Mouse (Mus musculus): ENCODE data around the gene Vstm4. TPM values are rescaled to one million over a fixed set of nuclear protein-coding genes. Genes with fewer than 3 reads are reported as not detected.

Gene Vstm4
- polyA plus RNA-seq (2012; fragmentation: generic; extraction: Trizol), result not detected
- long read RNA-seq, experiment 1, result 0 reads
- long read RNA-seq, experiment 2, result 0 reads

- H3K79me3 ChIP-seq (ENCODE audit: low read depth), result no peaks in the 10 kb centered on the region
- no peak within 1 kb of the TSS for H3ac ChIP-seq (ENCODE audit: control insufficient read depth, insufficient read length, low read depth)
- no peaks in the 10 kb centered on the region for H3K36me3 ChIP-seq (ENCODE audit: control insufficient read depth, insufficient read depth)
- H3K79me2 ChIP-seq (ENCODE audit: control insufficient read depth, insufficient read depth), result no peaks in the 10 kb centered on the region
- H3K4me3 ChIP-seq (ENCODE audit: insufficient read depth, poor library complexity, severe bottlenecking), result no peak within 1 kb of the TSS
- TF ChIP-seq CEBPB (IDR thresholded peaks at IDR 0.05; ENCODE audit: low read depth) (no peak), MYOG (IDR thresholded peaks at IDR 0.05; ENCODE audit: control insufficient read depth, extremely low read depth, insufficient read length) (no peak), CTCF (IDR thresholded peaks at IDR 0.05; ENCODE audit: control insufficient read depth, insufficient read depth, insufficient read length) (no peak), USF1 (IDR thresholded peaks at IDR 0.05; ENCODE audit: low read depth) (no peak), FOSL1 (IDR thresholded peaks at IDR 0.05; ENCODE audit: insufficient read depth, low read length, poor library complexity, severe bottlenecking) (no peak), MAX (IDR thresholded peaks at IDR 0.05) (no peak)
- peaks cover 35% of the 10 kb centered on the region for H3K27me3 ChIP-seq (ENCODE audit: control insufficient read depth, insufficient read depth, insufficient read length)
Measured at GRCm38 (mm10) chr14:32856681-32857328, at the start of gene Vstm4. Gene Vstm4 (plus strand): TSS chr14:32856756.

GRCm38 (mm10) chr14:32810111-32810510, 46.4 kb upstream of the Vstm4 start:
- Histone ChIP-seq H3ac (ENCODE audit: control insufficient read depth, insufficient read length, low read depth) (no peak overlapping the region), H3K4me3 (ENCODE audit: insufficient read depth, poor library complexity, severe bottlenecking) (no peak overlapping the region), H3K36me3 (ENCODE audit: control insufficient read depth, insufficient read depth) (no peaks in the 10 kb centered on the region), H3K27me3 (ENCODE audit: control insufficient read depth, insufficient read depth, insufficient read length) (peaks cover 32% of the 10 kb centered on the region), H3K79me3 (ENCODE audit: low read depth) (no peaks in the 10 kb centered on the region), H3K79me2 (ENCODE audit: control insufficient read depth, insufficient read depth) (no peaks in the 10 kb centered on the region)
- TF ChIP-seq MYOG (IDR thresholded peaks at IDR 0.05; ENCODE audit: control insufficient read depth, extremely low read depth, insufficient read length), result no peak
- no peak for TF ChIP-seq CTCF (IDR thresholded peaks at IDR 0.05; ENCODE audit: control insufficient read depth, insufficient read depth, insufficient read length)
- no peak for TF ChIP-seq CEBPB (IDR thresholded peaks at IDR 0.05; ENCODE audit: low read depth)

DNA sequence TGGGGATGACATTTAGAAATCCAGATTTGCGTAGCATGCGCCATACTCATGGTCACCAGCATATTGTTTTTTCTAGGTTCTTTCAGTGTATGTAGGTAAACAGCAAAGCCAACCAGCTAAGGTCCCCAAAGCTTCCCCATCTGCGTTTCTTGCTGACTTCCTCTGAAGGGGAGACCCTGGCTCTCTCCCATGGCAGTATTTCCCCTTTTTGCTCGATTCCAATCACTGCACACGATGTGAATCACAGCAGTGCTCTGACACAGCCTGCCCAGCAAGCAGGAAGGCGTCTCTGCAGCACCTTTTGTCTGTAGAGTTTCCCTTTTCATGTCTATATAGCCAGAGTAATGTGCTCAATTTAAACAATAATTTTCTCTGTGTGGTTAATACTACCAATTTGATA, 44.1 kb upstream of the Vstm4 start:
- Histone ChIP-seq H3K79me3 (ENCODE audit: low read depth) (no peaks in the 10 kb centered on the region), H3K27me3 (ENCODE audit: control insufficient read depth, insufficient read depth, insufficient read length) (peaks cover 41% of the 10 kb centered on the region), H3K79me2 (ENCODE audit: control insufficient read depth, insufficient read depth) (no peaks in the 10 kb centered on the region), H3K4me3 (ENCODE audit: insufficient read depth, poor library complexity, severe bottlenecking) (no peak overlapping the region), H3ac (ENCODE audit: control insufficient read depth, insufficient read length, low read depth) (no peak overlapping the region), H3K36me3 (ENCODE audit: control insufficient read depth, insufficient read depth) (no peaks in the 10 kb centered on the region)
- TF ChIP-seq MAX (IDR thresholded peaks at IDR 0.05), result no peak
- no peak for TF ChIP-seq MYOG (IDR thresholded peaks at IDR 0.05; ENCODE audit: control insufficient read depth, extremely low read depth, insufficient read length)
- no peak for TF ChIP-seq FOSL1 (IDR thresholded peaks at IDR 0.05; ENCODE audit: insufficient read depth, low read length, poor library complexity, severe bottlenecking)
- no peak for TF ChIP-seq CEBPB (IDR thresholded peaks at IDR 0.05; ENCODE audit: low read depth)
- TF ChIP-seq CTCF (IDR thresholded peaks at IDR 0.05; ENCODE audit: control insufficient read depth, insufficient read depth, insufficient read length), result no peak
- TF ChIP-seq USF1 (IDR thresholded peaks at IDR 0.05; ENCODE audit: low read depth), result no peak

DNA sequence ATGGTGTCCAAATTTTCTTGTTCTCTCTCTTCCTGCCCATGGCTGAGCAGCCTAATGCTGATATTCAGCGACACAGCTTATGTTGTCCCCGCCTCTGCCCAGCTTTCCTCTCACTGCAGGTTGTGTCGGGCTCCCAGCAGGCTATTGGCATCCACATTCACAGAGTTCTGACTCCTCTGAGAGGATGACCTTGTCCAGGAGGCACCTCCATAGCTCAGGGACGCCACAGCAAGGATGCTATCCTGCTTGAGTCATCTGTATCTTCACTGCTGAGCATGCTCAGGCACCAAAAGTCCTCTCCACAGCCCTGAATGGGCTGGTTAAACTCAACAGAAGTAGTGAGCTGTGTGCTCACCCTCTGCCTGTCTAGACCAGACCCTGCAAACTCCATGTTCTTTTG, 41.6 kb upstream of the Vstm4 start:
- H3K36me3 ChIP-seq (ENCODE audit: control insufficient read depth, insufficient read depth), result no peaks in the 10 kb centered on the region
- no peak overlapping the region for H3K4me3 ChIP-seq (ENCODE audit: insufficient read depth, poor library complexity, severe bottlenecking)
- TF ChIP-seq MAX (IDR thresholded peaks at IDR 0.05) (no peak), USF1 (IDR thresholded peaks at IDR 0.05; ENCODE audit: low read depth) (no peak), CEBPB (IDR thresholded peaks at IDR 0.05; ENCODE audit: low read depth) (no peak), CTCF (IDR thresholded peaks at IDR 0.05; ENCODE audit: control insufficient read depth, insufficient read depth, insufficient read length) (no peak), FOSL1 (IDR thresholded peaks at IDR 0.05; ENCODE audit: insufficient read depth, low read length, poor library complexity, severe bottlenecking) (no peak), MYOG (IDR thresholded peaks at IDR 0.05; ENCODE audit: control insufficient read depth, extremely low read depth, insufficient read length) (no peak), MYOD1 (IDR thresholded peaks at IDR 0.05; ENCODE audit: control insufficient read depth, insufficient read length, low read depth) (no peak)
- H3K27me3 ChIP-seq (ENCODE audit: control insufficient read depth, insufficient read depth, insufficient read length), result peaks cover 52% of the 10 kb centered on the region
- H3ac ChIP-seq (ENCODE audit: control insufficient read depth, insufficient read length, low read depth), result no peak overlapping the region
- no peaks in the 10 kb centered on the region for H3K79me3 ChIP-seq (ENCODE audit: low read depth)
- H3K79me2 ChIP-seq (ENCODE audit: control insufficient read depth, insufficient read depth), result no peaks in the 10 kb centered on the region

GRCm38 (mm10) chr14:32816533-32816932, 40.0 kb upstream of the Vstm4 start:
- TF ChIP-seq CTCF (IDR thresholded peaks at IDR 0.05; ENCODE audit: control insufficient read depth, insufficient read depth, insufficient read length) (no peak), MYOD1 (IDR thresholded peaks at IDR 0.05; ENCODE audit: control insufficient read depth, insufficient read length, low read depth) (no peak), FOSL1 (IDR thresholded peaks at IDR 0.05; ENCODE audit: insufficient read depth, low read length, poor library complexity, severe bottlenecking) (no peak), USF1 (IDR thresholded peaks at IDR 0.05; ENCODE audit: low read depth) (no peak), MYOG (IDR thresholded peaks at IDR 0.05; ENCODE audit: control insufficient read depth, extremely low read depth, insufficient read length) (no peak), CEBPB (IDR thresholded peaks at IDR 0.05; ENCODE audit: low read depth) (no peak), MAX (IDR thresholded peaks at IDR 0.05) (no peak)
- Histone ChIP-seq H3K36me3 (ENCODE audit: control insufficient read depth, insufficient read depth) (no peaks in the 10 kb centered on the region), H3ac (ENCODE audit: control insufficient read depth, insufficient read length, low read depth) (no peak overlapping the region), H3K4me3 (ENCODE audit: insufficient read depth, poor library complexity, severe bottlenecking) (no peak overlapping the region), H3K79me2 (ENCODE audit: control insufficient read depth, insufficient read depth) (no peaks in the 10 kb centered on the region), H3K27me3 (ENCODE audit: control insufficient read depth, insufficient read depth, insufficient read length) (peaks cover 50% of the 10 kb centered on the region), H3K79me3 (ENCODE audit: low read depth) (no peaks in the 10 kb centered on the region)

DNA sequence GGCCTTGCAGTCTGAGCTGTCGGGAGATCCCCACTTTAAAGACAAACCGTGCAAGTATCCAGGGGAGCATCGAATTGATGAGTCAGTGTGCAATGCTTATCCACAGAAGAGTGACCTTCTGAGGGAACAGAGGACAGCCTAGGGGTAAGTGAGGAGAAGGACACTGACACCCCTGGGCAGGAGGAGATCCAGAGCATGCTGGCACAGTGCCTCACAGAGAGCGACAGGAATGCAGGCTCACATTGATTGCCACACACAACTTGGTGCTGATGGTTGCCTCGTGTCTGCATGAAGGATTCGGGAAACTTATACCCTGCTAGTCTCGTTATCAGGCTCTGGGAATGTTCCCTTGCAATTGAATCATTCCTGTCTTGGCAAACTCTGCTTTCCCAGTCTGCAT, 39.3 kb upstream of the Vstm4 start:
- Histone ChIP-seq H3K79me2 (ENCODE audit: control insufficient read depth, insufficient read depth) (no peaks in the 10 kb centered on the region), H3ac (ENCODE audit: control insufficient read depth, insufficient read length, low read depth) (no peak overlapping the region), H3K27me3 (ENCODE audit: control insufficient read depth, insufficient read depth, insufficient read length) (peaks cover 48% of the 10 kb centered on the region), H3K79me3 (ENCODE audit: low read depth) (no peaks in the 10 kb centered on the region), H3K36me3 (ENCODE audit: control insufficient read depth, insufficient read depth) (no peaks in the 10 kb centered on the region), H3K4me3 (ENCODE audit: insufficient read depth, poor library complexity, severe bottlenecking) (no peak overlapping the region)
- no peak for TF ChIP-seq MAX (IDR thresholded peaks at IDR 0.05)
- TF ChIP-seq MYOG (IDR thresholded peaks at IDR 0.05; ENCODE audit: control insufficient read depth, extremely low read depth, insufficient read length), result no peak
- no peak for TF ChIP-seq CEBPB (IDR thresholded peaks at IDR 0.05; ENCODE audit: low read depth)
- TF ChIP-seq USF1 (IDR thresholded peaks at IDR 0.05; ENCODE audit: low read depth), result no peak
- no peak for TF ChIP-seq FOSL1 (IDR thresholded peaks at IDR 0.05; ENCODE audit: insufficient read depth, low read length, poor library complexity, severe bottlenecking)
- no peak for TF ChIP-seq CTCF (IDR thresholded peaks at IDR 0.05; ENCODE audit: control insufficient read depth, insufficient read depth, insufficient read length)
- no peak for TF ChIP-seq MYOD1 (IDR thresholded peaks at IDR 0.05; ENCODE audit: control insufficient read depth, insufficient read length, low read depth)
